In the genomic region with DNA sequence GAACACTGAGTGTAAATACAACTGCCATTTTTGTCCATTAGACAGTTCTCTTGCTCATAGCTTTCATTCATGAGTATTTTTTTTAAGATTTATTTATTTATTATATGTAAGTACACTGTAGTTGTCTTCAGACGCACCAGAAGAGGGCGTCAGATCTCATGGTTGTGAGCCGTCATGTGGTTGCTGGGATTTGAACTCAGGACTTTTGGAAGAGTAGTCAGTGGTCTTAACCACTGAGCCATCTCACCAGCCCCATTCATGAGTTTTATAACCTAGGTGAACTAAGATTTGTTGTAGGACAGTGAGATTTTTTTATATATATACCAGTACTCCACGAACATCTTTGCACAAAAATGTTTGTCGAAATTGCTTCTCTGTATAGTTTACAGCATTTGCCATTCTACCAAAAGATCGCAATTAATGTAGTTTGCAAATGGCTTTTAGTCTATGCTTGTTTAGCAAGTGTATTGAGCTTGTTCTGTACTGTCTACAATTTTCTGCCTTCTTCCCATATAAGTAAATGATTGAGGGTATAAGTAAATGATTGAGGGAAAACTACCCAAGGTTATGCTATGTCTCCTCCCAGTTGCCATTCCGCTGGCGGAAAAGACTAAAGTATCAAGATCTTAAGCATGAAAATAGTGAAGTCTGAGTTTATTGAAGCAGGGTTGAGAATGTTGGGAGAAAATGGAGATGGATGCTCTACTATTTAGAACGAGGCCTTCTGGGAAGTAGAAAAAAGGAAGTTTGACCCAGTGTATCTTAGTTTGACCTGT, we compare ENCODE assay signal across 8 mouse cellular contexts. TPM values are rescaled to one million over a fixed set of nuclear protein-coding genes. Genes with fewer than 3 reads are reported as not detected.
DNase-seq lines count a peak whose midpoint lies in the region; ATAC-seq and TF ChIP-seq lines count a peak whose summit lies in the region.

No protein-coding gene starts in this region.

- no peak for DNase-seq in gastrocnemius, adult 2 months
- no peak for DNase-seq in gastrocnemius, postnatal 36 days
- no peak for DNase-seq in neural tube, embryonic 10.5 days (ENCODE audit: extremely low spot score, low spot score)
- peak; percentile 71 for DNase-seq in kidney, adult 9 months
- no peak for DNase-seq in left cerebral cortex, adult 18-20 months (ENCODE audit: low spot score in 2 of 2)
- DNase-seq in urinary bladder, postnatal 10 days (ENCODE audit: low spot score): no peak
- no peak for DNase-seq in cerebellum, adult 9-10 months

- intact Hi-C loops in gastrocnemius, adult 2 months (cut with DNase I): loop anchor here (5.0 kb wide), 1 partner anchor 54 kb away; a partner anchor contains a TSS
- intact Hi-C loops in gastrocnemius, postnatal 36 days (cut with DNase I): no loop called here

- H3K4me1 ChIP-seq in neural tube, embryonic 13.5 days (replicated peaks): peaks cover 30% of the 10 kb centered on the region

- peaks cover 13% of the 10 kb centered on the region for H3K36me3 ChIP-seq in neural tube, embryonic 13.5 days

- TF ChIP-seq CTCF in gastrocnemius, adult 2 months (IDR thresholded peaks at IDR 0.05): 0 out of 2 replicates have a peak, but pooled peaks have one; percentile 7

- H3K4me2 ChIP-seq in neural tube, embryonic 13.5 days: no peak overlapping the region

- no peak overlapping the region for H3K27ac ChIP-seq in gastrocnemius, adult 2 months
- H3K27ac ChIP-seq in neural tube, embryonic 13.5 days (replicated peaks): peak overlapping the region; percentile 98; the same call in 1 of the 2 replicates

- H3K4me3 ChIP-seq in gastrocnemius, adult 2 months: no peak overlapping the region
- H3K4me3 ChIP-seq in neural tube, embryonic 13.5 days: no peak overlapping the region

- no peak overlapping the region for H3K9ac ChIP-seq in neural tube, embryonic 13.5 days

- WGBS in neural tube, embryonic 13.5 days: 92% methylated on average over 9 of the region's 9 CpGs

- ATAC-seq in neural tube, embryonic 13.5 days (ENCODE audit: low read depth): no peak

- no peaks in the 10 kb centered on the region for H3K27me3 ChIP-seq in neural tube, embryonic 13.5 days

- H3K9me3 ChIP-seq in neural tube, embryonic 13.5 days: no peaks in the 10 kb centered on the region

RNA-seq across cellular contexts. Expression of a gene that starts 1.2 kb away (rescaled TPM):
- 10 to 100 TPM; 25.8 to 31.2 TPM for total RNA-seq in gastrocnemius, adult 2 months (2021)
- total RNA-seq in gastrocnemius, postnatal 36 days (2021): 10 to 100 TPM; 21.5 to 25.4 TPM
- 70.0 and 73.0 TPM in 2 replicates for polyA plus RNA-seq in neural tube, embryonic 13.5 days (2015; fragmentation: Nextera tagmentation; extraction: Ambion mirVana)
- 10 to 100 TPM; 59.4 to 72.0 TPM for total RNA-seq in left cerebral cortex, adult 18-20 months (2021)

RNA-seq across cellular contexts. Expression of a gene that starts 55.7 kb away (rescaled TPM):
- total RNA-seq in gastrocnemius, adult 2 months (2021): 10 to 100 TPM; 43.0 to 52.8 TPM
- total RNA-seq in gastrocnemius, postnatal 36 days (2021): 10 to 100 TPM; 41.0 to 45.0 TPM
- polyA plus RNA-seq in neural tube, embryonic 13.5 days (2015; fragmentation: Nextera tagmentation; extraction: Ambion mirVana): 273 and 280 TPM in 2 replicates
- 100 to 1,000 TPM; 101 TPM for total RNA-seq in left cerebral cortex, adult 18-20 months (2021)
